12 mouse cellular contexts compared by ENCODE assay signal in genomic region chr5:129045641-129046580, GRCm38 (mm10). TPM values are rescaled to one million over a fixed set of nuclear protein-coding genes. Genes with fewer than 3 reads are reported as not detected.
DNase-seq lines count a peak whose midpoint lies in the region; ATAC-seq lines count a peak whose summit lies in the region.
"Had no signal": no experiment of that assay in that cellular context is flagged by ENCODE, and none has a peak within 500 bp of the region (broad histone marks: within the 10 kb centered on the region; RNA-seq: fewer than 3 reads in every experiment).

No protein-coding gene starts in this region.

- H3K27ac ChIP-seq in heart, embryonic 13.5 days (replicated peaks) = no peak overlapping the region
- H3K27ac ChIP-seq in embryonic facial prominence, embryonic 13.5 days = no peak overlapping the region
- peak overlapping the region; percentile 63 for H3K27ac ChIP-seq in hindbrain, embryonic 16.5 days (ENCODE audit: low read depth, low read length)
- H3K27ac ChIP-seq: gastrocnemius, adult 2 months; limb, embryonic 12.5 days had no signal

- H3K4me3 ChIP-seq in heart, embryonic 13.5 days = no peak overlapping the region
- no peak overlapping the region for H3K4me3 ChIP-seq in embryonic facial prominence, embryonic 13.5 days
- no peak overlapping the region for H3K4me3 ChIP-seq in hindbrain, embryonic 16.5 days (ENCODE audit: low read length)
- H3K4me3 ChIP-seq: gastrocnemius, adult 2 months; limb, embryonic 12.5 days had no signal

- whole genome bisulfite sequencing in heart, embryonic 13.5 days = 53% methylated on average over 26 of the region's 26 CpGs
- WGBS in embryonic facial prominence, embryonic 13.5 days = 43% methylated on average over 26 of the region's 26 CpGs
- WGBS in hindbrain, embryonic 16.5 days = 28% methylated on average over 26 of the region's 26 CpGs

- ATAC-seq in heart, embryonic 13.5 days (ENCODE audit: extremely low read depth, insufficient number of reproducible peaks, low FRiP score, low TSS enrichment) = no peak
- no peak for ATAC-seq in embryonic facial prominence, embryonic 13.5 days (ENCODE audit: insufficient number of reproducible peaks, insufficient read depth, low FRiP score, low TSS enrichment, low read depth)
- 0 out of 2 replicates have a peak, but pooled peaks have one; percentile 50 for ATAC-seq in hindbrain, embryonic 16.5 days
- no peak for ATAC-seq in megakaryocyte progenitor cell, adult 5-6 weeks (replicated peaks; ENCODE audit: poor library complexity)

- no peaks in the 10 kb centered on the region for H3K27me3 ChIP-seq in heart, embryonic 13.5 days (replicated peaks)
- no peaks in the 10 kb centered on the region for H3K27me3 ChIP-seq in embryonic facial prominence, embryonic 13.5 days
- H3K27me3 ChIP-seq in hindbrain, embryonic 16.5 days (replicated peaks; ENCODE audit: control insufficient read depth, insufficient read depth, low read length) = no peaks in the 10 kb centered on the region
- H3K27me3 ChIP-seq: limb, embryonic 12.5 days had no signal

- H3K36me3 ChIP-seq in heart, embryonic 13.5 days = no peaks in the 10 kb centered on the region
- no peaks in the 10 kb centered on the region for H3K36me3 ChIP-seq in embryonic facial prominence, embryonic 13.5 days
- no peaks in the 10 kb centered on the region for H3K36me3 ChIP-seq in hindbrain, embryonic 16.5 days (ENCODE audit: control insufficient read depth, insufficient read depth, low read length)
- H3K36me3 ChIP-seq: limb, embryonic 12.5 days had no signal

- no peaks in the 10 kb centered on the region for H3K9me3 ChIP-seq in heart, embryonic 13.5 days
- no peaks in the 10 kb centered on the region for H3K9me3 ChIP-seq in embryonic facial prominence, embryonic 13.5 days
- no peaks in the 10 kb centered on the region for H3K9me3 ChIP-seq in hindbrain, embryonic 16.5 days (ENCODE audit: control insufficient read depth, low read length)
- H3K9me3 ChIP-seq: limb, embryonic 12.5 days had no signal

- peak overlapping the region; percentile 5; the same call in 1 of the 2 replicates for H3K4me2 ChIP-seq in heart, embryonic 13.5 days
- no peak overlapping the region for H3K4me2 ChIP-seq in embryonic facial prominence, embryonic 13.5 days
- peak overlapping the region; percentile 21 for H3K4me2 ChIP-seq in hindbrain, embryonic 16.5 days (ENCODE audit: low read length)
- H3K4me2 ChIP-seq: limb, embryonic 12.5 days; lung, embryonic 14.5 days had no signal

- no peak for DNase-seq in heart, adult 8-10 months (ENCODE audit: low spot score)
- peak; percentile 40 for DNase-seq in right cerebral cortex, postnatal 25 days
- no peak for DNase-seq in kidney, postnatal 4 days
- DNase-seq in lung, postnatal 10 days = no peak
- DNase-seq: adrenal gland, adult 2 months; gastrocnemius, adult 2 months; lung, embryonic 14.5 days had no signal

- 0 out of 2 replicates have a peak overlapping the region, but pooled peaks have one; percentile 1 for H3K9ac ChIP-seq in heart, embryonic 13.5 days
- 0 out of 2 replicates have a peak overlapping the region, but pooled peaks have one; percentile 22 for H3K9ac ChIP-seq in embryonic facial prominence, embryonic 13.5 days
- H3K9ac ChIP-seq in hindbrain, embryonic 16.5 days (ENCODE audit: low read depth, low read length) = peak overlapping the region; percentile 35; the same call in 1 of the 2 replicates
- H3K9ac ChIP-seq: limb, embryonic 12.5 days; lung, embryonic 14.5 days had no signal

- peaks cover 3% of the 10 kb centered on the region for H3K4me1 ChIP-seq in heart, embryonic 13.5 days
- no peaks in the 10 kb centered on the region for H3K4me1 ChIP-seq in embryonic facial prominence, embryonic 13.5 days
- H3K4me1 ChIP-seq in hindbrain, embryonic 16.5 days (ENCODE audit: control insufficient read depth, insufficient read depth, low read depth, low read length) = peaks cover 9% of the 10 kb centered on the region
- H3K4me1 ChIP-seq: limb, embryonic 12.5 days had no signal

RNA-seq across cellular contexts. Expression of gene Ran, which starts 26.0 kb away (rescaled TPM):
- 389 and 423 TPM in 2 replicates for polyA plus RNA-seq in heart, embryonic 13.5 days (2015; fragmentation: Nextera tagmentation; extraction: Ambion mirVana)
- total RNA-seq in heart, adult 8-10 months (2022) = 100 to 1,000 TPM in 2 of 4 experiments, 10 to 100 TPM in 2; 97.6 to 107 (median 102) TPM
- 544 and 631 TPM in 2 replicates for polyA plus RNA-seq in embryonic facial prominence, embryonic 13.5 days (2015; fragmentation: Nextera tagmentation; extraction: Ambion mirVana)
- 326 and 333 TPM in 2 replicates for polyA plus RNA-seq in hindbrain, embryonic 16.5 days (2015; fragmentation: Nextera tagmentation; extraction: Ambion mirVana)
- total RNA-seq in megakaryocyte progenitor cell, adult 5-6 weeks (2015) = 583 and 587 TPM in 2 replicates
- total RNA-seq in megakaryocyte progenitor cell, adult 5-6 weeks (2017) = 525 and 594 TPM in 2 replicates

RNA-seq across cellular contexts. Expression of gene Stx2, which starts 37.5 kb away (rescaled TPM):
- 17.3 and 18.8 TPM in 2 replicates for polyA plus RNA-seq in heart, embryonic 13.5 days (2015; fragmentation: Nextera tagmentation; extraction: Ambion mirVana)
- 10 to 100 TPM; 10.0 to 15.5 (median 12.4) TPM for total RNA-seq in heart, adult 8-10 months (2022)
- 27.5 and 30.7 TPM in 2 replicates for polyA plus RNA-seq in embryonic facial prominence, embryonic 13.5 days (2015; fragmentation: Nextera tagmentation; extraction: Ambion mirVana)
- polyA plus RNA-seq in hindbrain, embryonic 16.5 days (2015; fragmentation: Nextera tagmentation; extraction: Ambion mirVana) = 16.1 and 17.5 TPM in 2 replicates
- total RNA-seq in megakaryocyte progenitor cell, adult 5-6 weeks (2015) = 12.6 and 19.4 TPM in 2 replicates
- 24.3 and 26.0 TPM in 2 replicates for total RNA-seq in megakaryocyte progenitor cell, adult 5-6 weeks (2017)

RNA-seq across cellular contexts. Expression of gene Adgrd1, which starts 50.6 kb away (rescaled TPM):
- polyA plus RNA-seq in heart, embryonic 13.5 days (2015; fragmentation: Nextera tagmentation; extraction: Ambion mirVana) = 0.57 and 0.87 TPM in 2 replicates
- total RNA-seq in heart, adult 8-10 months (2022) = 1 to 10 TPM; 3.3 to 4.8 (median 4.1) TPM
- polyA plus RNA-seq in embryonic facial prominence, embryonic 13.5 days (2015; fragmentation: Nextera tagmentation; extraction: Ambion mirVana) = 0.51 and 1.1 TPM in 2 replicates
- polyA plus RNA-seq in hindbrain, embryonic 16.5 days (2015; fragmentation: Nextera tagmentation; extraction: Ambion mirVana) = 0.14 and 0.21 TPM in 2 replicates
- 0.15 and 0.59 TPM in 2 replicates for total RNA-seq in megakaryocyte progenitor cell, adult 5-6 weeks (2015)
- 0.50 and 0.51 TPM in 2 replicates for total RNA-seq in megakaryocyte progenitor cell, adult 5-6 weeks (2017)
- polyA plus RNA-seq: limb, embryonic 12.5 days had no signal
